Mouse (Mus musculus): ENCODE results near the gene Wnt16. TPM values are rescaled to one million over a fixed set of nuclear protein-coding genes. Genes with fewer than 3 reads are reported as not detected.

Gene Wnt16
- polyA plus RNA-seq, 1 experiment from 2014 or later: 1.0 TPM

DNA sequence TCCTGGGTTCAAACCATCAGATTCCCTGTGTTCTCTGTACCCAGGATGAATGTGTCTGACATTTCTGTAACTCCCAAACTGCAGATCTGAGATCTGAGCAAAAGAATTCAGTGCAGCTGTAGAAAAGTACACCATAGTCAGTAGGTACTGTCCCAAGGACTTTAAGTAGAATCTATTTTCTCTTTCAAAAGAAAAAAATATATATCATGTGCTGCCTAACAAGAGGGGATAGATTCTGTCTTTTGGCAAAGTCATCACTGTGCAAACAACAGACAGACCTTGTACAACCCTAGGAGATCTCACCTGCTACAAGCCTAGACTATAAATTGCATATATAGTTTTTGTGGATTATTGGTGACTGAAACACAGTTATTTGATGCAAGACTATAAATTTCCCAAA lies 19.4 kb upstream of the Wnt16 start:
- no peak for ATAC-seq (replicated peaks; ENCODE audit: insufficient number of reproducible peaks, low FRiP score, low TSS enrichment)
- Histone ChIP-seq H3K27me3 (ENCODE audit: control insufficient read depth, insufficient read depth, low read length) (no peaks in the 10 kb centered on the region), H3K9me3 (replicated peaks; ENCODE audit: control insufficient read depth, low read length) (no peaks in the 10 kb centered on the region), H3K9ac (ENCODE audit: low read depth, low read length) (no peak overlapping the region), H3K4me3 (ENCODE audit: low read depth, low read length) (no peak overlapping the region), H3K4me1 (ENCODE audit: control insufficient read depth, insufficient read depth, low read length) (no peaks in the 10 kb centered on the region), H3K27ac (ENCODE audit: low read depth, low read length) (no peak overlapping the region), H3K4me2 (no peak overlapping the region), H3K36me3 (ENCODE audit: control insufficient read depth, insufficient read depth, low read length) (no peaks in the 10 kb centered on the region)

GRCm38 (mm10) chr6:22269840-22270521 lies 18.0 kb upstream of the Wnt16 start:
- Histone ChIP-seq H3K9ac (ENCODE audit: low read depth, low read length) (no peak overlapping the region), H3K9me3 (replicated peaks; ENCODE audit: control insufficient read depth, low read length) (no peaks in the 10 kb centered on the region), H3K27ac (ENCODE audit: low read depth, low read length) (no peak overlapping the region), H3K36me3 (ENCODE audit: control insufficient read depth, insufficient read depth, low read length) (no peaks in the 10 kb centered on the region), H3K4me2 (no peak overlapping the region), H3K27me3 (ENCODE audit: control insufficient read depth, insufficient read depth, low read length) (no peaks in the 10 kb centered on the region), H3K4me1 (ENCODE audit: control insufficient read depth, insufficient read depth, low read length) (no peaks in the 10 kb centered on the region), H3K4me3 (ENCODE audit: low read depth, low read length) (no peak overlapping the region)
- no peak for ATAC-seq (replicated peaks; ENCODE audit: insufficient number of reproducible peaks, low FRiP score, low TSS enrichment)
- 60% methylated on average over 8 of the region's 8 CpGs for WGBS (ENCODE audit: insufficient replicate concordance)

DNA sequence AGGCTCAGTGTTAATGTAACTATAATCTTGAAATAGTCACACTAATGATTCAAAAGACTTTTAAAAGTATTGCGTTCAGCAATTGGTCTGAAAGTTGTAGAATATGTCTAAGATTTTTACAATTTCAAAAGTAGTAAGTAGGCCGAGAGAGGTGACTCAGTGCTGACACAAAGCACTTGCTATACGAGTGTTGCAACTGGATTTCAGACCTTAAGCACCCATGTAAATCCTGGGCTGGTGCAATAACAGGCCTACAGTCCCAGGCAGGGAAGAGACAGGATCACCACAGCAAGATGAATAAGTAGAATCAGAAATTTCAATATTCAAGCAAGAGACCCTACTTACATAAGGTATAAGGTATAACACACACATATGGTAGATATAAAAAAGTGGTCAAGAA lies 10.1 kb upstream of the Wnt16 start:
- no peak overlapping the region for H3K9ac ChIP-seq (ENCODE audit: low read depth, low read length)
- no peak overlapping the region for H3K4me3 ChIP-seq (ENCODE audit: low read depth, low read length)
- H3K9me3 ChIP-seq (replicated peaks; ENCODE audit: control insufficient read depth, low read length): no peaks in the 10 kb centered on the region
- H3K4me2 ChIP-seq: no peak overlapping the region
- 71% methylated on average over 3 of the region's 3 CpGs for WGBS (ENCODE audit: insufficient replicate concordance)
- H3K27me3 ChIP-seq (ENCODE audit: control insufficient read depth, insufficient read depth, low read length): no peaks in the 10 kb centered on the region
- no peak for ATAC-seq (replicated peaks; ENCODE audit: insufficient number of reproducible peaks, low FRiP score, low TSS enrichment)
- no peak overlapping the region for H3K27ac ChIP-seq (ENCODE audit: low read depth, low read length)
- H3K36me3 ChIP-seq (ENCODE audit: control insufficient read depth, insufficient read depth, low read length): no peaks in the 10 kb centered on the region
- no peaks in the 10 kb centered on the region for H3K4me1 ChIP-seq (ENCODE audit: control insufficient read depth, insufficient read depth, low read length)

DNA sequence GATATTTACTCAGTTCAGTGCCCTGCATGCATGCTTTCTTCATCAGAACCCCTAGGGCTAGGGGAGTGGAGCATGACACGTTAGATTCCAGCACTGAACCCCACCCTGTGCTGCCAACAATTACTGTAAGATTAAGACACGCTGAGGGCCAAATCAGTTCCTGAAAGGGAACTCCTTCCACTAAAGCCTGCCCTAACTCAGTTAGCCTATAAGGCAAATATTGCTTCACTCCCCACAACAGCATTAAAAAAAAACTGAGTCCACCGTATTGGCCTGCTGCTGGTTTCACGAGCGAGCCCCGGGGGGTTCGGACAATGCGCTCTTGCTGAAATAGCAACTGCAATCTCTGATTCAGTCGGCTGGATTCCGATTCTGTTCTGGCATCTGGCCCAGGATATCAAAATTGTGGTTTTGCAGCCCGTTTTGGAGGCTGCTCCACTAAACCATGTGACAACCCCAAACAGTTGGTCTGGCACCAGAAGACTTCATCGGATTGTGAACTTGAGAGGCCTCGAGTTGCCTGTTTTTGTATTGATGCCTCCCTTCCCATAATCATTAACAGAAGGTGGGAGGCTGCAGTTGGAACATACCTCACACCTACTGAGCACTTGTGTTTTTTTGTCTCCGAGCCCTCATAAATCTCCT lies 7.7 kb upstream of the Wnt16 start:
- Histone ChIP-seq H3K4me2 (no peak overlapping the region), H3K36me3 (ENCODE audit: control insufficient read depth, insufficient read depth, low read length) (no peaks in the 10 kb centered on the region), H3K4me1 (ENCODE audit: control insufficient read depth, insufficient read depth, low read length) (no peaks in the 10 kb centered on the region), H3K27me3 (ENCODE audit: control insufficient read depth, insufficient read depth, low read length) (no peaks in the 10 kb centered on the region), H3K27ac (ENCODE audit: low read depth, low read length) (no peak overlapping the region), H3K9me3 (replicated peaks; ENCODE audit: control insufficient read depth, low read length) (no peaks in the 10 kb centered on the region), H3K9ac (ENCODE audit: low read depth, low read length) (no peak overlapping the region), H3K4me3 (ENCODE audit: low read depth, low read length) (no peak overlapping the region)
- 64% methylated on average over 14 of the region's 14 CpGs for WGBS (ENCODE audit: insufficient replicate concordance)
- no peak for ATAC-seq (replicated peaks; ENCODE audit: insufficient number of reproducible peaks, low FRiP score, low TSS enrichment)

GRCm38 (mm10) chr6:22282405-22282804 lies 5.6 kb upstream of the Wnt16 start:
- peaks cover 10% of the 10 kb centered on the region for H3K27me3 ChIP-seq (ENCODE audit: control insufficient read depth, insufficient read depth, low read length)
- WGBS (ENCODE audit: insufficient replicate concordance): 86% methylated on average over 4 of the region's 4 CpGs

GRCm38 (mm10) chr6:22288737-22289460 lies 872 bp downstream of the Wnt16 start:
- H3K36me3 ChIP-seq (ENCODE audit: control insufficient read depth, insufficient read depth, low read length): no peaks in the 10 kb centered on the region
- peak; percentile 57; the same call in 1 of the 2 replicates for ATAC-seq (replicated peaks; ENCODE audit: insufficient number of reproducible peaks, low FRiP score, low TSS enrichment)
- peaks cover 10% of the 10 kb centered on the region; the same call in 1 of the 2 replicates for H3K4me1 ChIP-seq (ENCODE audit: control insufficient read depth, insufficient read depth, low read length)
- peak overlapping the region; percentile 45 for H3K4me3 ChIP-seq (ENCODE audit: low read depth, low read length)
- H3K27me3 ChIP-seq (ENCODE audit: control insufficient read depth, insufficient read depth, low read length): peaks cover 36% of the 10 kb centered on the region
- H3K9me3 ChIP-seq (replicated peaks; ENCODE audit: control insufficient read depth, low read length): no peaks in the 10 kb centered on the region
- H3K4me2 ChIP-seq: peak overlapping the region; percentile 83
- no peak overlapping the region for H3K27ac ChIP-seq (ENCODE audit: low read depth, low read length)
- WGBS (ENCODE audit: insufficient replicate concordance): under 1% methylated on average over 38 of the region's 38 CpGs
- H3K9ac ChIP-seq (ENCODE audit: low read depth, low read length): peak overlapping the region; percentile 39; the same call in 1 of the 2 replicates

More at GRCm38 (mm10) chr6:22282405-22282804, 5.6 kb upstream of the Wnt16 start:
- H3K4me2 ChIP-seq: no peak overlapping the region
- no peaks in the 10 kb centered on the region for H3K36me3 ChIP-seq (ENCODE audit: control insufficient read depth, insufficient read depth, low read length)
- ATAC-seq (replicated peaks; ENCODE audit: insufficient number of reproducible peaks, low FRiP score, low TSS enrichment): no peak
- no peaks in the 10 kb centered on the region for H3K4me1 ChIP-seq (ENCODE audit: control insufficient read depth, insufficient read depth, low read length)
- no peak overlapping the region for H3K9ac ChIP-seq (ENCODE audit: low read depth, low read length)
- no peak overlapping the region for H3K4me3 ChIP-seq (ENCODE audit: low read depth, low read length)
- H3K9me3 ChIP-seq (replicated peaks; ENCODE audit: control insufficient read depth, low read length): no peaks in the 10 kb centered on the region
- H3K27ac ChIP-seq (ENCODE audit: low read depth, low read length): no peak overlapping the region

GRCm38 (mm10) chr6:22289461-22290021 lies 1.5 kb downstream of the Wnt16 start:
- H3K4me2 ChIP-seq: peak overlapping the region; percentile 83
- no peaks in the 10 kb centered on the region for H3K36me3 ChIP-seq (ENCODE audit: control insufficient read depth, insufficient read depth, low read length)
- H3K4me1 ChIP-seq (ENCODE audit: control insufficient read depth, insufficient read depth, low read length): peaks cover 10% of the 10 kb centered on the region; the same call in 1 of the 2 replicates
- H3K27ac ChIP-seq (ENCODE audit: low read depth, low read length): no peak overlapping the region
- WGBS (ENCODE audit: insufficient replicate concordance): 3% methylated on average over 21 of the region's 21 CpGs
- no peak for ATAC-seq (replicated peaks; ENCODE audit: insufficient number of reproducible peaks, low FRiP score, low TSS enrichment)
- no peaks in the 10 kb centered on the region for H3K9me3 ChIP-seq (replicated peaks; ENCODE audit: control insufficient read depth, low read length)
- peak overlapping the region; percentile 45 for H3K4me3 ChIP-seq (ENCODE audit: low read depth, low read length)
- peak overlapping the region; percentile 39; the same call in 1 of the 2 replicates for H3K9ac ChIP-seq (ENCODE audit: low read depth, low read length)
- peaks cover 36% of the 10 kb centered on the region for H3K27me3 ChIP-seq (ENCODE audit: control insufficient read depth, insufficient read depth, low read length)

DNA sequence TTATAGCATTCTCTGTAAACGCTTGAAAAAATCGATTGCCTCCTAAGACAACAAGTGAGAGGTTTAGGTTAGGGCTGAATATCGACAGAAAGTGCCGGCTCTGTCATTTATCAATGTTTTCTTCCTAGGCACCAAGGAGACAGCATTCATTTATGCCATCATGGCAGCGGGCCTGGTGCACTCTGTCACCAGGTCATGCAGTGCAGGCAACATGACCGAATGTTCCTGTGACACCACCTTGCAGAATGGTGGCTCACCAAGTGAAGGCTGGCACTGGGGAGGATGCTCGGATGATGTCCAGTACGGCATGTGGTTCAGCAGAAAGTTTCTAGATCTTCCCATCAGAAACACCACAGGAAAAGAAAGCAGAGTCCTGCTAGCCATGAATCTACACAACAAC lies 2.8 kb downstream of the Wnt16 start:
- H3K9me3 ChIP-seq (replicated peaks; ENCODE audit: control insufficient read depth, low read length): no peaks in the 10 kb centered on the region
- H3K27me3 ChIP-seq (ENCODE audit: control insufficient read depth, insufficient read depth, low read length): peaks cover 36% of the 10 kb centered on the region
- no peak overlapping the region for H3K4me2 ChIP-seq
- H3K27ac ChIP-seq (ENCODE audit: low read depth, low read length): no peak overlapping the region
- WGBS (ENCODE audit: insufficient replicate concordance): 66% methylated on average over 8 of the region's 8 CpGs
- peaks cover 10% of the 10 kb centered on the region; the same call in 1 of the 2 replicates for H3K4me1 ChIP-seq (ENCODE audit: control insufficient read depth, insufficient read depth, low read length)
- no peak for ATAC-seq (replicated peaks; ENCODE audit: insufficient number of reproducible peaks, low FRiP score, low TSS enrichment)
- no peak overlapping the region for H3K9ac ChIP-seq (ENCODE audit: low read depth, low read length)
- H3K4me3 ChIP-seq (ENCODE audit: low read depth, low read length): no peak overlapping the region
- H3K36me3 ChIP-seq (ENCODE audit: control insufficient read depth, insufficient read depth, low read length): no peaks in the 10 kb centered on the region
